Mouse (Mus musculus): Measurements from ENCODE around the gene Nqo2. TPM values are rescaled to one million over a fixed set of nuclear protein-coding genes. Genes with fewer than 3 reads are reported as not detected.

Nqo2 gene
- total RNA-seq, 2 experiments from 2014 or later = 13.2 to 17.2 TPM

GRCm38 (mm10) chr13:33989625-33990024 is 25.1 kb downstream of the Nqo2 start:
- no peak for DNase-seq (ENCODE audit: low spot score)

- DNase-seq (ENCODE audit: low spot score) = peak; percentile 79
Measured at GRCm38 (mm10) chr13:33995197-33995596, 30.7 kb downstream of the Nqo2 start.

- DNase-seq (ENCODE audit: low spot score) = peak; percentile 88
Measured at GRCm38 (mm10) chr13:34002058-34003006, 37.8 kb downstream of the Nqo2 start, which contains the start of the genes Ripk1 and Serpinb6a. Ripk1 (plus strand) TSS chr13:34002363. Serpinb6a (minus strand) TSS chr13:34002794.

GRCm38 (mm10) chr13:34003058-34003457 is 38.6 kb downstream of the Nqo2 start:
- DNase-seq (ENCODE audit: low spot score) = no peak

GRCm38 (mm10) chr13:34007234-34007633 is 42.7 kb downstream of the Nqo2 start:
- DNase-seq (ENCODE audit: low spot score) = no peak

DNA sequence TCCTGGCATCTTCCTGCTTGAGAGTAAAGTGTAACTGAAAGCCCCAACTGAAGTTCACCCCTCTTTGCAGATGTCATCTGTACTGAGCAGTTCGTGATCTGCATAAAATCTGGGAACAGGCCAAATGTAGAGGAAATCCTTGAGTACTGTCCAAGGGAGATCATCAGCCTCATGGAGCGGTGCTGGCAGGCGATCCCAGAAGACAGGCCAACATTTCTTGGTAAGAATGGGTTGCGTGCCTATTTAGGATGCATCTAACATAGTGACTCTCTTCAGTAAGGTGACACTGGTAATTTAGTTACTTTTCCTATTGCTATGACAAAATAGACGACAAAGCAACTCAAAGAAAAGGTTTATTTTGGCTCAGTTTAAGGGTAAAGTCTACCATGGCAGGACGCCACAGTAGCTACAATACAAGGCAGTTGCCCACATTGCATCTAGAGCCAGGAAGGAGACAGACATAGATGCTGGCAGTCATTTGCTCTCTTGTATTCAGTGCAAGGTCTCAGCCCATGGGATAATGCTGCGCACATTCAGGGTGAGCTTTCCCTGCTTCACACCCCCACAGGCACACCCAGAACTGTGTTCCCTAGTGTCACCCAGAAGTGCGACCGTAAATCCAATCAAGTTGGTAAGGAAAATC is 52.6 kb downstream of the Nqo2 start:
- no peak for DNase-seq (ENCODE audit: low spot score)

GRCm38 (mm10) chr13:34018521-34018920 is 54.0 kb downstream of the Nqo2 start:
- no peak for DNase-seq (ENCODE audit: low spot score)

- DNase-seq (ENCODE audit: low spot score) = no peak
Measured at GRCm38 (mm10) chr13:34021998-34022397, 57.5 kb downstream of the Nqo2 start.

DNA sequence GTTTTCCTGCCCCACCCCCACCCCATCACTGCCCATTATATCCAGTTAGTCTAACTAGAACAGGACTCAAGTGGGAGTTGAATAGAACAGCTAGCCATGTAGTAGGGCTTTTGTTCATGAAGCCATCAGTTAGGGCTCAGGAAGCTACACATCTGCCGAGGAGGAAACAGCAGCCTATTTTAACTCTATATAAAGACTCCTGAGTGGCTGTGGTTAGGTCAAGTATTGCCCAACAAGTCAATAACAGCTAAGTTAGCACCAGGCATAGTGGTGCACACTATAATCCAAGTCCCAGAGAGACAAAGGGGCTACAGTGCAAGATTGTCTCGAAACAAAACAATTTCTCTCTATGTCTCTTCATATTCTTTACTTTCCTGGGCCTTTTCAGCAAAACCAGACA is 67.6 kb downstream of the Nqo2 start:
- DNase-seq (ENCODE audit: low spot score) = no peak

DNA sequence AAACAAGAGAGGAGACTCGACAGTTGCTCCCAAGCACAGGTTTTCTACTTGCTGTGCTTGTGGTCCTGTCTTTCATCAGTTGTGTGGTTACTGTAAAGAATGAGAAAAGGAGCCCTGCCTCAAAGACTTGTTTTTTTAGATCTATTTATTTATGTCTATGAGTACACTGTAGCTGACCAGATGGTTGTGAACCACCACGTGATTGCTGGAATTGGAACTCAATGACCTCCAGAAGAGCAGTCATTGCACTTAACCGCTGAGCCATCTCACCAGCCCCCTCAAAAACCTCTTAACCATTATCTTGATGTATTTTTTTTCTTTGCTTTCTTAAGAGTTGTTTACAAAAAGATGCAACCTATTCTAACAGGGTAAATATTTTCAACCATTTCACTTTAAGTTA is 70.9 kb downstream of the Nqo2 start:
- no peak for DNase-seq (ENCODE audit: low spot score)

DNA sequence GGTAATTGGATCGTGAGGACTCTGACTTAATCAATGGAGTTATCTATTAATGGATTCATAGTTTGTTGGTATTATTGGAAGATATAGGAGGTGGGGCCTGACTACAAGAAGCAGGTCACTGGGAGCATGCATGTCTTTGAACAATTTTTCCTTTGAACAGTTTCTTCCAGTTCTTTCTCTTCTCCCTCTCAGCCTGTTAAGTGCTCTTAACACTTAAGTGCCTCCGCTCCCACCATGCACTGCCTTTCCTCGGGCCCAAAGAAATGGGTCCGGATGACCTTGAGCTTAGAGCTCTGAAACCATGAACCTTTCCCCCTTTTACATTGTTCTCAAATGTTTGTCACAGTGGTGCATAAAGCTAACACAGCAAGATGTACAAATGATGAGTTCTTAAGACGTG is 72.2 kb downstream of the Nqo2 start:
- DNase-seq (ENCODE audit: low spot score) = no peak

- DNase-seq (ENCODE audit: low spot score) = peak; percentile 90
Measured at GRCm38 (mm10) chr13:34037172-34038055, 72.9 kb downstream of the Nqo2 start, which contains the start of gene Bphl. Bphl (plus strand) TSS chr13:34037597.

- peak; percentile 9 for DNase-seq (ENCODE audit: low spot score)
Measured at GRCm38 (mm10) chr13:34038056-34038432, 73.6 kb downstream of the Nqo2 start.

Other genes starting within 250 kb of the Nqo2 start
- not detected for gene Serpinb6e, start 121.3 kb upstream of the Nqo2 start, total RNA-seq (2021)
- gene Serpinb6c, start 59.0 kb upstream of the Nqo2 start, total RNA-seq (2021) = under 1 TPM in 1 of 2 experiments, not detected in 1; 0.52 TPM
- 1 to 10 TPM; 2.7 to 3.2 TPM for gene Ripk1, start 37.7 kb downstream of the Nqo2 start, total RNA-seq (2021)
- 100 to 1,000 TPM; 167 to 256 TPM for gene Serpinb6a, start 38.1 kb downstream of the Nqo2 start, total RNA-seq (2021)
- gene Bphl, start 72.9 kb downstream of the Nqo2 start, total RNA-seq (2021) = 10 to 100 TPM; 23.7 to 25.8 TPM
- 10 to 100 TPM; 10.0 to 17.1 TPM for gene Tubb2a, start 113.3 kb downstream of the Nqo2 start, total RNA-seq (2021)
- 1 to 10 TPM; 1.6 to 2.8 TPM for gene Tubb2b, start 165.8 kb downstream of the Nqo2 start, total RNA-seq (2021)
- 10 to 100 TPM; 14.8 to 23.0 TPM for gene Psmg4, start 198.3 kb downstream of the Nqo2 start, total RNA-seq (2021)